Mouse (Mus musculus): ENCODE data around the gene Kmt2d.

DNA sequence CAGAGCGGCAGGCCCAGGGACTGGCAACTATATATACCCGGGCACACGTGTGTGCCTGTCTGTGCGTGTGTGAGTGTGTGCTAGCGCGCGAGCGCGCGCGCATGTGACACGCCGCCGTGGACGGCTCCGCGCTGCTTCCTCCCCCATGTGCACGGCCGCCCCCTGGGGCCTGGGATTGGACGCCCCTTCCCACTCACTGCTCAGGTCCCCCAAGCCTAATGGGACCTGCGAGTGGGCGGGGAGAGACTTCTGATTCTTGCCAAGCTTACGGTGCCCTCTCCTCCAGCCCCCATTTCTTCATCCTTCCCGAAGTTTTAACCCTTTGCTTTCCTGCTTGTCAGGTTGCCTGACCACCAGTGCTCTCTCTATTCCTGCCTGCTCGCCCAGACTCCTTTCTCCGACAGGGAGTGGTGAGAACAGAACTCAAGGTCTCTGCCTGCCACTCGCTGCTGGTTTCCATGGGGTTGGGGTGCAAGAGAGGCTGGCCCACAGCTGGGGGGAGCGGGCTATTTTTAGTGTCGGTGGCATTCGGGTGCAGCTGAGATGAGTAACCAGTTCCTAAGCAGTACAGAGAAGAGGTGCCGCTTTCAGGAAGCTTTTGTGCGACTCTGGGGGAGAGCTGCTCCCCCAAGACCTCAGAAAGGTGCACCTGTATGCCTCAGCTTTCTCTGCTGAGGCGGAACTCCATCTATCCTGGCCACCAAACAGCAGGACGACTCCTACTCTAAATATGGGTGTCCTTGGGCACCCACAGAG is 62.9 kb downstream of the Kmt2d start:
- no peak for TF ChIP-seq CTCF (conservative IDR thresholded peaks at IDR 0.05; ENCODE audit: low read length)
- TF ChIP-seq POU5F1 (IDR thresholded peaks at IDR 0.05; ENCODE audit: borderline replicate concordance, low read length): no peak
